ENCODE assay signal across 15 mouse cellular contexts in genomic region chr19:60795244-60795643, GRCm38 (mm10). TPM values are rescaled to one million over a fixed set of nuclear protein-coding genes. Genes with fewer than 3 reads are reported as not detected.
DNase-seq lines count a peak whose midpoint lies in the region; ATAC-seq and TF ChIP-seq lines count a peak whose summit lies in the region.
"Had no signal": no experiment of that assay in that cellular context is flagged by ENCODE, and none has a peak within 500 bp of the region (broad histone marks: within the 10 kb centered on the region; RNA-seq: fewer than 3 reads in every experiment).

No protein-coding gene starts in this region.

- intact Hi-C loops in gastrocnemius, adult 2 months (cut with DNase I) = no loop called here

- no peak overlapping the region for H3K27ac ChIP-seq in gastrocnemius, adult 2 months
- H3K27ac ChIP-seq: embryonic facial prominence, embryonic 10.5 days; forebrain, embryonic 12.5 days; hindbrain, embryonic 15.5 days; lung, embryonic 15.5 days had no signal

- no peak for TF ChIP-seq CTCF in gastrocnemius, adult 2 months (IDR thresholded peaks at IDR 0.05)

- peak; percentile 53 for ATAC-seq in megakaryocyte, adult 5-6 weeks (ENCODE audit: poor library complexity, severe bottlenecking)

- peak; percentile 41 for DNase-seq in layer of hippocampus, adult 9-11 months
- DNase-seq in layer of hippocampus, postnatal 10 days (ENCODE audit: low spot score in 2 of 2) = no peak
- peak; percentile 62 for DNase-seq in adrenal gland, postnatal 10 days
- peak; percentile 85 for DNase-seq in gonadal fat pad, adult 2 months (ENCODE audit: low read depth)
- DNase-seq in cerebellum, adult 9-11 months = no peak
- DNase-seq in gastrocnemius, adult 2 months = no peak
- no peak for DNase-seq in cerebellum, postnatal 25 days
- DNase-seq: cerebellum, adult 18-20 months; kidney, postnatal 10 days; spleen, adult 18-20 months had no signal

- H3K4me3 ChIP-seq in gastrocnemius, adult 2 months = no peak overlapping the region
- H3K4me3 ChIP-seq: embryonic facial prominence, embryonic 10.5 days; forebrain, embryonic 12.5 days; hindbrain, embryonic 15.5 days; lung, embryonic 15.5 days had no signal

RNA-seq across cellular contexts. Expression of gene Eif3a, which starts 4.8 kb away (rescaled TPM):
- total RNA-seq in layer of hippocampus, postnatal 10 days (2021) = 100 to 1,000 TPM; 137 to 143 TPM
- 100 to 1,000 TPM; 144 to 147 TPM for total RNA-seq in adrenal gland, postnatal 10 days (2021)
- 34.3 and 48.9 TPM in 2 replicates for polyA plus RNA-seq in gonadal fat pad, adult 2 months (2012; rRNA removed)
- total RNA-seq in megakaryocyte, adult 5-6 weeks (2015) = 152 and 154 TPM in 2 replicates
- total RNA-seq in megakaryocyte, adult 5-6 weeks (2017) = 194 and 226 TPM in 2 replicates
- 100 to 1,000 TPM in 1 of 2 experiments, 10 to 100 TPM in 1; 91.5 to 101 TPM for total RNA-seq in gastrocnemius, adult 2 months (2021)

RNA-seq across cellular contexts. Expression of gene Fam45a, which starts 16.1 kb away (rescaled TPM):
- total RNA-seq in layer of hippocampus, postnatal 10 days (2021) = 10 to 100 TPM; 31.7 to 36.9 TPM
- 10 to 100 TPM; 24.5 to 29.3 TPM for total RNA-seq in adrenal gland, postnatal 10 days (2021)
- polyA plus RNA-seq in gonadal fat pad, adult 2 months (2012; rRNA removed) = 13.5 and 14.2 TPM in 2 replicates
- total RNA-seq in megakaryocyte, adult 5-6 weeks (2015) = 47.7 and 49.6 TPM in 2 replicates
- 28.8 and 31.3 TPM in 2 replicates for total RNA-seq in megakaryocyte, adult 5-6 weeks (2017)
- total RNA-seq in gastrocnemius, adult 2 months (2021) = 10 to 100 TPM; 11.2 to 12.2 TPM

RNA-seq across cellular contexts. Expression of gene Nanos1, which starts 39.5 kb away (rescaled TPM):
- total RNA-seq in layer of hippocampus, postnatal 10 days (2021) = 10 to 100 TPM; 19.6 to 20.9 TPM
- 1 to 10 TPM; 1.2 to 1.3 TPM for total RNA-seq in adrenal gland, postnatal 10 days (2021)
- polyA plus RNA-seq in gonadal fat pad, adult 2 months (2012; rRNA removed) = 0.27 and 0.51 TPM in 2 replicates
- 1.8 and 2.6 TPM in 2 replicates for total RNA-seq in megakaryocyte, adult 5-6 weeks (2015)
- total RNA-seq in megakaryocyte, adult 5-6 weeks (2017) = 1.6 and 2.1 TPM in 2 replicates
- total RNA-seq in gastrocnemius, adult 2 months (2021) = under 1 TPM in 1 of 2 experiments, not detected in 1; 0.08 TPM

Comparison
In these comparisons a context has a peak if more than half of its experiments do, and no peak if none do; other contexts are left out.
1. DNase-seq: peak in layer of hippocampus, adult 9-11 months (single experiment), adrenal gland, postnatal 10 days (single experiment) and gonadal fat pad, adult 2 months (single experiment); none in layer of hippocampus, postnatal 10 days (0 of 2), cerebellum, adult 9-11 months (single experiment), gastrocnemius, adult 2 months (single experiment) and cerebellum, postnatal 25 days (0 of 2).
2. RNA of gene Nanos1, which starts 39.5 kb away (total RNA-seq): 19.6 to 20.9 TPM in layer of hippocampus, postnatal 10 days; 1.6 to 2.6 TPM in megakaryocyte, adult 5-6 weeks, 1.2 to 1.3 TPM in adrenal gland, postnatal 10 days and 0.08 TPM in gastrocnemius, adult 2 months; every median in the first group is over 4 times any median in the second.